Mouse (Mus musculus): ENCODE data around the gene Ddx5. TPM values are rescaled to one million over a fixed set of nuclear protein-coding genes. Genes with fewer than 3 reads are reported as not detected.

Gene Ddx5
- polyA plus RNA-seq, 1 experiment from 2014 or later = 429 TPM

DNA sequence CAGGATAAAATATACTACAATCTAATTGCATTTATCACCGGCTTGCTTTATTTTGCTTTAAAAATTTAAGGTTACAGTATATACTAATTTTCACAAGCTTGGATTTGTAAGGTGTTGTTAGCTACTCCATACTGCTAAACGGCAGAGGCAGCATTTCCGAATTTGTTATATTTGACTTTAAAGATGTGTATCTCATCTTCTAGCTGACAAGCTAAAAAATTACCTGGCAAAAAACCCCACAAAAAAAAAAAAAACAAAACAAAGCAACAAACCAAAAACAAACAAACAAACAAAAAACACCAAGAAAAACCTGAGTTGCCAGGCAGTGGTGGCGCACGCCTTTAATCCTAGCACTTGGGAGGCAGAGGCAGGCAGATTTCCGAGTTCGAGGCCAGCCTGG is 10.9 kb downstream of the Ddx5 start:
- no peak for DNase-seq
- 89% methylated on average over 7 of the region's 7 CpGs for WGBS
- H3K27ac ChIP-seq (ENCODE audit: low read depth) = no peak overlapping the region
- no peaks in the 10 kb centered on the region for H3K4me1 ChIP-seq (ENCODE audit: insufficient read depth)
- peaks cover 67% of the 10 kb centered on the region for H3K36me3 ChIP-seq (ENCODE audit: insufficient read depth)
- no peak for TF ChIP-seq CTCF (IDR thresholded peaks at IDR 0.05; ENCODE audit: low read depth)
- no peaks in the 10 kb centered on the region for H3K9me3 ChIP-seq (ENCODE audit: low read depth, low read length)
- no peak for ATAC-seq (ENCODE audit: insufficient read depth)
- H3K4me2 ChIP-seq = peak overlapping the region; percentile 81
- no peak overlapping the region for H3K9ac ChIP-seq
- no peaks in the 10 kb centered on the region for H3K27me3 ChIP-seq (ENCODE audit: insufficient read depth, low read length)
- H3K4me3 ChIP-seq (ENCODE audit: low read depth, low read length) = peak overlapping the region; percentile 79; the same call in 1 of the 2 replicates

DNA sequence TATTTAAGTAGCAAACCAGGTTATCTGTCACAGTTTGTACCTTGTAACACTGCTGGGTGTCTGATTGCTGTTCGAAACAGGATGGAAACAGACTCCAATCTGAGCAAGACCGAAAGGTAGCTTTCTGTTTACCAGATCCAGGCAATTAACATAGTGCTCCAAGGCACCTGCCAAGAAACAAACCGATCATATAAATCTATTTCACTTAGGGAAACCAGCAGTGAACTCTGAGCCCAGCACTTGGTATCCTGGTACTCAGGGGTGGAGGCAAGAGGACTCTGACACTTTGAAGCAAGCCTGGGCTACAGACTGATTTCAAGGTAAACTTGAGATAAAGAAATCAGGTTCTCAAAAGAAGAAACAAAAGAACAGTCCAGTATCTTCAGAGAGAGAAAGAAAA is 11.6 kb downstream of the Ddx5 start:
- ATAC-seq (ENCODE audit: insufficient read depth) = no peak
- Histone ChIP-seq H3K4me2 (peak overlapping the region; percentile 81; the same call in 1 of the 2 replicates), H3K4me3 (ENCODE audit: low read depth, low read length) (no peak overlapping the region)

GRCm38 (mm10) chr11:106776960-106777359 is 12.0 kb downstream of the Ddx5 start:
- no peak overlapping the region for H3K4me3 ChIP-seq (ENCODE audit: low read depth, low read length)
- no peaks in the 10 kb centered on the region for H3K9me3 ChIP-seq (ENCODE audit: low read depth, low read length)
- no peak overlapping the region for H3K27ac ChIP-seq (ENCODE audit: low read depth)
- peaks cover 67% of the 10 kb centered on the region for H3K36me3 ChIP-seq (ENCODE audit: insufficient read depth)
- H3K4me1 ChIP-seq (ENCODE audit: insufficient read depth) = no peaks in the 10 kb centered on the region
- no peaks in the 10 kb centered on the region for H3K27me3 ChIP-seq (ENCODE audit: insufficient read depth, low read length)
- no peak for TF ChIP-seq CTCF (IDR thresholded peaks at IDR 0.05; ENCODE audit: low read depth)
- H3K4me2 ChIP-seq = no peak overlapping the region
- DNase-seq = no peak
- WGBS = 89% methylated on average over 4 of the region's 4 CpGs
- no peak for ATAC-seq (ENCODE audit: insufficient read depth)
- H3K9ac ChIP-seq = no peak overlapping the region

More for the DNA sequence above, 11.6 kb downstream of the Ddx5 start:
- DNase-seq = no peak
- H3K9me3 ChIP-seq (ENCODE audit: low read depth, low read length) = no peaks in the 10 kb centered on the region
- H3K27me3 ChIP-seq (ENCODE audit: insufficient read depth, low read length) = no peaks in the 10 kb centered on the region
- 96% methylated on average over 3 of the region's 3 CpGs for WGBS
- no peak overlapping the region for H3K9ac ChIP-seq
- TF ChIP-seq CTCF (IDR thresholded peaks at IDR 0.05; ENCODE audit: low read depth) = no peak
- H3K36me3 ChIP-seq (ENCODE audit: insufficient read depth) = peaks cover 67% of the 10 kb centered on the region
- no peak overlapping the region for H3K27ac ChIP-seq (ENCODE audit: low read depth)
- H3K4me1 ChIP-seq (ENCODE audit: insufficient read depth) = no peaks in the 10 kb centered on the region

GRCm38 (mm10) chr11:106773061-106773460 is 15.9 kb downstream of the Ddx5 start:
- Histone ChIP-seq H3K4me1 (ENCODE audit: insufficient read depth) (no peaks in the 10 kb centered on the region), H3K9ac (no peak overlapping the region), H3K4me3 (ENCODE audit: low read depth, low read length) (no peak overlapping the region), H3K36me3 (ENCODE audit: insufficient read depth) (peaks cover 78% of the 10 kb centered on the region), H3K27me3 (ENCODE audit: insufficient read depth, low read length) (no peaks in the 10 kb centered on the region), H3K27ac (ENCODE audit: low read depth) (no peak overlapping the region), H3K4me2 (no peak overlapping the region), H3K9me3 (ENCODE audit: low read depth, low read length) (no peaks in the 10 kb centered on the region)
- ATAC-seq (ENCODE audit: insufficient read depth) (no peak), DNase-seq (no peak)
- no peak for TF ChIP-seq CTCF (IDR thresholded peaks at IDR 0.05; ENCODE audit: low read depth)
- 90% methylated on average over 9 of the region's 9 CpGs for WGBS

GRCm38 (mm10) chr11:106770195-106770974 is 18.6 kb downstream of the Ddx5 start:
- TF ChIP-seq CTCF (IDR thresholded peaks at IDR 0.05; ENCODE audit: low read depth) = peak; percentile 63
- Histone ChIP-seq H3K4me1 (ENCODE audit: insufficient read depth) (no peaks in the 10 kb centered on the region), H3K9ac (no peak overlapping the region), H3K36me3 (ENCODE audit: insufficient read depth) (peaks cover 87% of the 10 kb centered on the region), H3K27ac (ENCODE audit: low read depth) (no peak overlapping the region), H3K9me3 (ENCODE audit: low read depth, low read length) (no peaks in the 10 kb centered on the region), H3K27me3 (ENCODE audit: insufficient read depth, low read length) (no peaks in the 10 kb centered on the region), H3K4me3 (ENCODE audit: low read depth, low read length) (no peak overlapping the region), H3K4me2 (no peak overlapping the region)
- DNase-seq (peak; percentile 57), ATAC-seq (ENCODE audit: insufficient read depth) (no peak)
- WGBS = 94% methylated on average over 9 of the region's 9 CpGs

GRCm38 (mm10) chr11:106767516-106767915 is 21.5 kb downstream of the Ddx5 start:
- no peaks in the 10 kb centered on the region for H3K4me1 ChIP-seq (ENCODE audit: insufficient read depth)
- TF ChIP-seq CTCF (IDR thresholded peaks at IDR 0.05; ENCODE audit: low read depth) = peak; percentile 25; the same call in 1 of the 2 replicates
- H3K36me3 ChIP-seq (ENCODE audit: insufficient read depth) = peaks cover 63% of the 10 kb centered on the region
- DNase-seq (no peak), ATAC-seq (ENCODE audit: insufficient read depth) (no peak)
- H3K27ac ChIP-seq (ENCODE audit: low read depth) = no peak overlapping the region
- H3K4me2 ChIP-seq = no peak overlapping the region
- no peak overlapping the region for H3K4me3 ChIP-seq (ENCODE audit: low read depth, low read length)
- 93% methylated on average over 4 of the region's 4 CpGs for WGBS
- H3K27me3 ChIP-seq (ENCODE audit: insufficient read depth, low read length) = no peaks in the 10 kb centered on the region
- H3K9me3 ChIP-seq (ENCODE audit: low read depth, low read length) = no peaks in the 10 kb centered on the region
- no peak overlapping the region for H3K9ac ChIP-seq

DNA sequence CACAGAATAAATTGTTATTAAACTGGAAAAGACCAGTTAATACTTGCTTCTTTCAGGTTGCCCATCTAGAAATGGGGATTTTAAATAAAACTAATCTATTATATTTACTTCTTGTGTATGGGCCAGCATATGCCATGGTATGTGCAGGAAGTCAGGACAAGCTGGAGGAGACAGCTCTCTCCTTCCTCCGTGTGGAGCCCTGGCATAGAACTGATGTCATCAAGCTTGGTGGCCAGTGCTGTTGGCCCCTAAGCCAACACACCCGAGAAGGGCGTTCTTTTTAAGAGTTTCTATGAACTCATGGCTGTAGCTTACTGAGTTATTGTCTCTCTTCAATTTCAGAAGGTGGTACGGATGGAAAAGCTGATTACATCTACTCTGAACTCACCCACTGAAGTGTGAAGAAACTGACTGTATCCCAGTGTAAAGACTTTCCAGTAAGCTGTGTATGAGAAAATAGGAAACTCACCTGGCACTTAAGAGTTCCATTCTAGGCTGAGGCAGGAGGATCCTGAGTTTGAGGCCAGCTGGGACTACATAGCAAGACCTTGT is 22.3 kb downstream of the Ddx5 start:
- no peak overlapping the region for H3K9ac ChIP-seq
- no peak overlapping the region for H3K4me3 ChIP-seq (ENCODE audit: low read depth, low read length)
- no peaks in the 10 kb centered on the region for H3K27me3 ChIP-seq (ENCODE audit: insufficient read depth, low read length)
- ATAC-seq (ENCODE audit: insufficient read depth) (no peak), DNase-seq (no peak)
- no peak for TF ChIP-seq CTCF (IDR thresholded peaks at IDR 0.05; ENCODE audit: low read depth)
- no peak overlapping the region for H3K27ac ChIP-seq (ENCODE audit: low read depth)
- H3K9me3 ChIP-seq (ENCODE audit: low read depth, low read length) = no peaks in the 10 kb centered on the region
- 96% methylated on average over 4 of the region's 4 CpGs for WGBS
- no peaks in the 10 kb centered on the region for H3K4me1 ChIP-seq (ENCODE audit: insufficient read depth)
- no peak overlapping the region for H3K4me2 ChIP-seq
- H3K36me3 ChIP-seq (ENCODE audit: insufficient read depth) = peaks cover 57% of the 10 kb centered on the region

Data from lung, embryonic 14.5 days (tissue).